Mouse (Mus musculus) lung, embryonic 15.5 days (tissue): ENCODE measurements at regions not wholly inside any gene's neighbourhood (a gene's known extent, or its start where the extent isn't known, plus 50 kb on each side); places are given as distances from the start of the nearest gene placed in this dataset.

Experiments used
- ATAC-seq: fragments of 200-750 bp; cut with Nextera tagmentation; 2 replicates; pipeline ENCODE4 v1.8.0; 2017; ENCODE audit warnings: moderate number of reproducible peaks, borderline replicate concordance; ENCODE audit not compliant: low FRiP score, low TSS enrichment; ENCODE audit errors: extremely low read depth
- H3K27ac ChIP-seq: fragments of 300-500 bp; sonication (generic); 2 replicates; pipeline ENCODE4 v1.5.1; 2015; ENCODE audit warnings: moderate library complexity, mild to moderate bottlenecking, inconsistent platforms
- H3K27me3 ChIP-seq: fragments of 300-500 bp; sonication (generic); 2 replicates; pipeline ENCODE4 v1.6.1; 2015; ENCODE audit warnings: inconsistent platforms
- H3K36me3 ChIP-seq: fragments of 300-500 bp; sonication (generic); 2 replicates; pipeline ENCODE4 v1.6.1; 2015; ENCODE audit warnings: inconsistent platforms
- H3K4me1 ChIP-seq: fragments of 300-500 bp; sonication (generic); 2 replicates; pipeline ENCODE4 v1.6.1; 2015; ENCODE audit warnings: inconsistent platforms
- H3K4me2 ChIP-seq: fragments of 300-500 bp; sonication (generic); 2 replicates; pipeline ENCODE4 v1.6.1; 2015; ENCODE audit warnings: inconsistent platforms, mild to moderate bottlenecking, moderate library complexity
- H3K4me3 ChIP-seq: fragments of 300-500 bp; sonication (generic); 2 replicates; pipeline ENCODE4 v1.5.1; 2015; ENCODE audit warnings: mild to moderate bottlenecking, inconsistent platforms
- H3K9ac ChIP-seq: fragments of 300-500 bp; sonication (generic); 2 replicates; pipeline ENCODE4 v1.6.1; 2015; ENCODE audit warnings: inconsistent platforms
- H3K9me3 ChIP-seq: fragments of 300-500 bp; sonication (generic); 2 replicates; pipeline ENCODE4 v1.6.1; 2016; ENCODE audit warnings: inconsistent platforms
- WGBS: fragments of 180-500 bp; shearing (Covaris S2); methylation state at CpG from one replicate; pipeline ENCODE4 v1.1.7; 2015; 5-methylcytosine and 5-hydroxymethylcytosine counted together

- Histone ChIP-seq H3K27me3 (no peaks in the 10 kb centered on the region), H3K27ac (no peak overlapping the region), H3K4me3 (no peak overlapping the region), H3K4me2 (no peak overlapping the region), H3K9ac (no peak overlapping the region), H3K9me3 (no peaks in the 10 kb centered on the region), H3K4me1 (no peaks in the 10 kb centered on the region), H3K36me3 (no peaks in the 10 kb centered on the region)
- 32% methylated on average over 4 of the region's 4 CpGs for WGBS
- ATAC-seq = no peak
Measured at GRCm38 (mm10) chr3:120730225-120730624, 441.3 kb downstream of the Rwdd3 start.

- no peak overlapping the region for H3K4me2 ChIP-seq
- no peaks in the 10 kb centered on the region for H3K4me1 ChIP-seq
- WGBS = 24% methylated on average over 5 of the region's 5 CpGs
- no peak overlapping the region for H3K9ac ChIP-seq
- H3K27me3 ChIP-seq = no peaks in the 10 kb centered on the region
- no peak for ATAC-seq
- no peak overlapping the region for H3K27ac ChIP-seq
- no peaks in the 10 kb centered on the region for H3K36me3 ChIP-seq
- H3K9me3 ChIP-seq = no peaks in the 10 kb centered on the region
- H3K4me3 ChIP-seq = no peak overlapping the region
Measured at GRCm38 (mm10) chr3:120729671-120730070, 441.8 kb downstream of the Rwdd3 start.

GRCm38 (mm10) chr3:120685227-120685626 lies 486.3 kb downstream of the Rwdd3 start:
- Histone ChIP-seq H3K4me2 (no peak overlapping the region), H3K4me3 (no peak overlapping the region), H3K9ac (no peak overlapping the region), H3K27ac (no peak overlapping the region), H3K27me3 (no peaks in the 10 kb centered on the region), H3K4me1 (no peaks in the 10 kb centered on the region), H3K36me3 (no peaks in the 10 kb centered on the region), H3K9me3 (no peaks in the 10 kb centered on the region)
- 39% methylated on average over 4 of the region's 4 CpGs for WGBS
- ATAC-seq = no peak

- Histone ChIP-seq H3K9me3 (no peaks in the 10 kb centered on the region), H3K4me1 (no peaks in the 10 kb centered on the region), H3K9ac (no peak overlapping the region), H3K27ac (no peak overlapping the region), H3K27me3 (no peaks in the 10 kb centered on the region), H3K4me3 (no peak overlapping the region), H3K36me3 (no peaks in the 10 kb centered on the region), H3K4me2 (no peak overlapping the region)
- ATAC-seq = no peak
- 28% methylated on average over 2 of the region's 2 CpGs for WGBS
Measured at GRCm38 (mm10) chr3:120675906-120676305, 495.6 kb downstream of the Rwdd3 start.

GRCm38 (mm10) chr3:120668654-120669053 lies 502.8 kb downstream of the Rwdd3 start:
- Histone ChIP-seq H3K27me3 (no peaks in the 10 kb centered on the region), H3K4me3 (no peak overlapping the region), H3K36me3 (no peaks in the 10 kb centered on the region), H3K27ac (no peak overlapping the region), H3K4me2 (no peak overlapping the region), H3K9ac (no peak overlapping the region), H3K9me3 (no peaks in the 10 kb centered on the region), H3K4me1 (no peaks in the 10 kb centered on the region)
- WGBS = 89% methylated on average over 3 of the region's 3 CpGs
- no peak for ATAC-seq

- no peaks in the 10 kb centered on the region for H3K36me3 ChIP-seq
- no peak overlapping the region for H3K27ac ChIP-seq
- no peaks in the 10 kb centered on the region for H3K27me3 ChIP-seq
- no peaks in the 10 kb centered on the region for H3K4me1 ChIP-seq
- H3K4me3 ChIP-seq = no peak overlapping the region
- WGBS = 92% methylated on average over 4 of the region's 4 CpGs
- no peak for ATAC-seq
- H3K9me3 ChIP-seq = no peaks in the 10 kb centered on the region
- H3K9ac ChIP-seq = no peak overlapping the region
- no peak overlapping the region for H3K4me2 ChIP-seq
Measured at GRCm38 (mm10) chr3:120662521-120662920, 509.0 kb downstream of the Rwdd3 start.

GRCm38 (mm10) chr3:120660776-120661175 lies 510.7 kb downstream of the Rwdd3 start:
- no peak for ATAC-seq
- H3K27me3 ChIP-seq = no peaks in the 10 kb centered on the region
- no peaks in the 10 kb centered on the region for H3K4me1 ChIP-seq
- no peaks in the 10 kb centered on the region for H3K9me3 ChIP-seq
- H3K27ac ChIP-seq = no peak overlapping the region
- no peak overlapping the region for H3K4me3 ChIP-seq
- no peaks in the 10 kb centered on the region for H3K36me3 ChIP-seq
- H3K4me2 ChIP-seq = no peak overlapping the region
- WGBS = 91% methylated on average over 4 of the region's 4 CpGs
- no peak overlapping the region for H3K9ac ChIP-seq

GRCm38 (mm10) chr3:120649047-120649868 lies 522.2 kb downstream of the Rwdd3 start:
- no peak overlapping the region for H3K9ac ChIP-seq
- no peak overlapping the region for H3K4me3 ChIP-seq
- no peaks in the 10 kb centered on the region for H3K36me3 ChIP-seq
- no peaks in the 10 kb centered on the region for H3K9me3 ChIP-seq
- H3K4me1 ChIP-seq = no peaks in the 10 kb centered on the region
- WGBS = 78% methylated on average over 12 of the region's 12 CpGs
- H3K27me3 ChIP-seq = no peaks in the 10 kb centered on the region
- no peak overlapping the region for H3K27ac ChIP-seq
- no peak overlapping the region for H3K4me2 ChIP-seq
- ATAC-seq = no peak

GRCm38 (mm10) chr3:120648391-120648790 lies 523.1 kb downstream of the Rwdd3 start:
- Histone ChIP-seq H3K4me1 (no peaks in the 10 kb centered on the region), H3K4me3 (no peak overlapping the region), H3K27me3 (no peaks in the 10 kb centered on the region), H3K36me3 (no peaks in the 10 kb centered on the region), H3K4me2 (no peak overlapping the region), H3K9me3 (no peaks in the 10 kb centered on the region), H3K9ac (no peak overlapping the region), H3K27ac (no peak overlapping the region)
- ATAC-seq = no peak
- 72% methylated on average over 5 of the region's 5 CpGs for WGBS

GRCm38 (mm10) chr3:120636669-120637305 lies 534.7 kb downstream of the Rwdd3 start:
- H3K9ac ChIP-seq = no peak overlapping the region

GRCm38 (mm10) chr3:120618358-120618757 lies 553.1 kb downstream of the Rwdd3 start:
- H3K9ac ChIP-seq = no peak overlapping the region
- no peaks in the 10 kb centered on the region for H3K27me3 ChIP-seq
- no peak for ATAC-seq
- no peak overlapping the region for H3K4me3 ChIP-seq
- H3K4me1 ChIP-seq = no peaks in the 10 kb centered on the region
- WGBS = 53% methylated on average over 6 of the region's 6 CpGs
- H3K9me3 ChIP-seq = no peaks in the 10 kb centered on the region
- no peaks in the 10 kb centered on the region for H3K36me3 ChIP-seq
- H3K4me2 ChIP-seq = no peak overlapping the region
- no peak overlapping the region for H3K27ac ChIP-seq

More at GRCm38 (mm10) chr3:120636669-120637305, 534.7 kb downstream of the Rwdd3 start:
- Histone ChIP-seq H3K4me1 (peaks cover 3% of the 10 kb centered on the region; the same call in 1 of the 2 replicates), H3K9me3 (no peaks in the 10 kb centered on the region), H3K27ac (no peak overlapping the region), H3K4me3 (no peak overlapping the region), H3K36me3 (no peaks in the 10 kb centered on the region), H3K27me3 (no peaks in the 10 kb centered on the region), H3K4me2 (no peak overlapping the region)
- WGBS = 52% methylated on average over 9 of the region's 9 CpGs
- ATAC-seq = peak; percentile 57; the same call in 1 of the 2 replicates

GRCm38 (mm10) chr3:120594226-120594625 lies 577.3 kb downstream of the Rwdd3 start:
- H3K27me3 ChIP-seq = no peaks in the 10 kb centered on the region
- no peak overlapping the region for H3K4me2 ChIP-seq
- H3K9me3 ChIP-seq = no peaks in the 10 kb centered on the region
- H3K4me3 ChIP-seq = no peak overlapping the region
- no peaks in the 10 kb centered on the region for H3K36me3 ChIP-seq
- no peak for ATAC-seq
- no peaks in the 10 kb centered on the region for H3K4me1 ChIP-seq
- 71% methylated on average over 1 of the region's 1 CpGs for WGBS
- H3K9ac ChIP-seq = no peak overlapping the region
- H3K27ac ChIP-seq = no peak overlapping the region
